Mouse (Mus musculus) olfactory bulb, adult 2 months (tissue): Measurements from ENCODE around the gene Il18bp.

Experiments used
- CTCF ChIP-seq: fragments of 200-500 bp; IDR thresholded peaks from 2 replicates; pipeline ENCODE4 v1.5.1; 2012; ENCODE audit warnings: low read depth, mild to moderate bottlenecking, low read length, moderate library complexity; ENCODE audit not compliant: insufficient read depth
- POLR2A ChIP-seq: fragments of 200-500 bp; IDR thresholded peaks from 2 replicates; pipeline ENCODE4 v1.6.1; 2012; ENCODE audit warnings: mild to moderate bottlenecking, low read depth, low read length, moderate library complexity; ENCODE audit not compliant: insufficient read depth

DNA sequence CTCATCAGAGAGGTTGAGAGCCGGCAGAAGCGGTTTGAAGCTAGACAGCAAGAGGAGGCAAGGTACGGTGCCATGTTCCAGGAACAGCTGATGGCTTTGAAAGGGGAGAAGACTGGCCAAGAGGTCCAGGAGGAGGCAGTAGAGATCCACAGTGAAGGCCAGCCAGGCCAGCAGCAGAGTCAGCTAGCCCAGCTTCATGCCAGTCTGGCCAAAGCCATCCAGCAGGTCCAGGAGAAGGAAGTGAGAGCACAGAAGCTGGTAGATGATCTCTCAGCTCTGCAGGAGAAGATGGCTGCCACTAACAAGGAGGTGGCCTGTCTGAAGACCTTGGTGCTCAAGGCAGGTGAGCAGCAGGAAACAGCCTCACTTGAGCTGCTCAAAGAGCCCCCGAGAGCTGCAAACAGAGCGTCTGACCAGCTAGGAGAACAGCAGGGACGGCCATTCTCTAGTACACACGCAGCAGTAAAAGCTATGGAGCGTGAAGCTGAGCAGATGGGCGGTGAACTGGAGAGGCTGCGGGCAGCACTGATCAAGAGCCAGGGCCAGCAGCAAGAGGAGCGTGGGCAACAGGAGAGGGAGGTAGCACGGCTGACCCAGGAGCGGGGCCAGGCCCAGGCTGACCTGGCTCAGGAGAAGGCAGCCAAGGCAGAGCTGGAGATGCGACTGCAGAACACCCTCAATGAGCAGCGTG, 18.9 kb downstream of the Il18bp start:
- no peak for TF ChIP-seq CTCF
- no peak for TF ChIP-seq POLR2A
